Mouse (Mus musculus): ENCODE data around the gene Gmcl1.

GRCm38 (mm10) chr6:86683872-86684654 is 49.1 kb downstream of the Gmcl1 start, which contains the start of gene Snrnp27:
- TF ChIP-seq CTCF (IDR thresholded peaks at IDR 0.05; ENCODE audit: extremely low read depth, insufficient read length, insufficient replicate concordance, low read depth, low read length): no peak
- TF ChIP-seq POLR2A (IDR thresholded peaks at IDR 0.05; ENCODE audit: low read depth, low read length): peak; percentile 93

Data from small intestine, adult 2 months (tissue).